Mouse (Mus musculus): ENCODE measurements at regions not wholly inside any gene's neighbourhood (a gene's known extent, or its start where the extent isn't known, plus 50 kb on each side); places are given as distances from the start of the nearest gene placed in this dataset.
"Not testable (repeated sequence)": the region's sequence is repeated elsewhere in the genome, so short reads cannot be mapped to it uniquely, and the experiment has no call there.

DNA sequence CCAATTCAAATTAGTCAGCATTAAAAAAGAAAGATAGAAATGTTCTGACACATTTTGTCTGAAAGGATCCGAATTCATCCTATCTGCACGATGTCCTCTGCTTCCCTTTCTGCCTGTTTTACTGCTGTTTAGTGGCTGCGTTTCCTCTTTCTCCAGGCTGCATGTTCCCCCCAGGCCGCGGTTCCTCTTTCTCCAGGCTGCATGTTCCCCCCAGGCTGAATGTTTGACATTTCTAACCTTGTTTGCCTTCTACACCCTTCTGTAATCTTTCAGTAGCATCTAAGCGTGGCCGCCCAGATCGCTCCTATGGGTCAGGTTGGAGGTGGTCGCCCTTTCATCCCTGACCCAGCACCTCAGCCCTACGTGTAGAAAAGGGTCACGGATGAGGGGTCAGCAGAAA is 89.6 kb upstream of the Mdm1 start:
- DNase-seq = no peak

DNA sequence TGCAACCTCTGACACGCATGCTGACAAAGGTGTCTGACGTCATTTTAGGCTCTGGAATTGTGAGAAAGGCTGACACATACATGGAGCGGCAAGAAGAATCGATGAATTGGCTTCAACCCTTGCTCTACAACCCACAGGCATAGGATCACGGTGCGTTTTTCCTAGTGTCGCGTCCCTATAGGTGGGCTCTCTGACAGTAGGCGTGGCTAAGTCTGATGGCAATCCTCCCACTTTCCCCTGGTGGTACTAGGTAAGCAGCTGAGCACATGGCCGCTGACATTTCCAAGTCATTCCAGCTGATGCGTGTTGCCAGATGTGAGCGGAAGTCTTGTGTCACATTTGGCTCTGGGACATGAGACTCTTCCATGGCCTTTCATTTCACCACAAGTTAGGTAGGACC is 89.1 kb upstream of the Mdm1 start:
- no peak for DNase-seq

DNA sequence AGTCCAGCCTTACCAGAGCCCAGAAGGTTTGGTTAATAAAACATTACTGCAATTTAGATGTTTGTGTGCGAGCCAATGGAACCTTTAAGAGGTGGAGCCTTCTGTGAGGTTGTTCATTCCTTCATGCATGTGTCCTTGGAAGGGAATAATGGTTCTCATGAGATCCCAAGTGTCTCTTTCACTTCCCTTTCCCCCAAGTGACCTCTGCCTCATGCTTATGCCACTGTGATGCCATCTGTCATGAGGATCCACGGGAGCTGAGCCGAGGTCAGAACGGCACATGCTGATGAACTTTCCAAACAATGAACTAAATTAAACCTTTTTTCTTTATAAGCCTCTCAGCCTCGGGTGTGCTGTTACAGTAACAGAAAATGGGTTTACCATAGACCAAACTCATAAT is 88.6 kb upstream of the Mdm1 start:
- DNase-seq = no peak

DNA sequence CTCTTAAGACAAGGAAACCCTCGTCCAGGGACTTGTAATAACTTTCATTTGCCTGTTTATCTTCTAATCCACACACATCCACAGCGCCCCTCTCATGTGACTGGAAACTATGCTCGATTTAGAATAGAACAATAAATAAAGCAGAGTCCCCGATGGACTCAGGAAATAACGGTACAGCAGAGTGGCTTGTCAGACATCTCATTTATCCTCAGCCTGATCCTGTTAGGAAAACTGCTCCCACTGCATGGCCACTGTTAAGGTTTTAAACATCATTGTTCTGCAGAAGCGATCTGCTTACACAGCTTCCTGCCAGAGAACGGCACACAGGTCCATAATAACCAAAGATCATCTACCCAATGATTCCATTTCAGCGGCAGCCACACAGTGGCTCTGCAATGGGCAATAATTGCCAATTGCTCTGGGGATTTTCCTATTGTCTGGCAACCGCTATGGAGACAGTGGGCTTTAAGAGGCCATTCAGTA is 84.8 kb upstream of the Mdm1 start:
- peak; percentile 47 for DNase-seq

DNA sequence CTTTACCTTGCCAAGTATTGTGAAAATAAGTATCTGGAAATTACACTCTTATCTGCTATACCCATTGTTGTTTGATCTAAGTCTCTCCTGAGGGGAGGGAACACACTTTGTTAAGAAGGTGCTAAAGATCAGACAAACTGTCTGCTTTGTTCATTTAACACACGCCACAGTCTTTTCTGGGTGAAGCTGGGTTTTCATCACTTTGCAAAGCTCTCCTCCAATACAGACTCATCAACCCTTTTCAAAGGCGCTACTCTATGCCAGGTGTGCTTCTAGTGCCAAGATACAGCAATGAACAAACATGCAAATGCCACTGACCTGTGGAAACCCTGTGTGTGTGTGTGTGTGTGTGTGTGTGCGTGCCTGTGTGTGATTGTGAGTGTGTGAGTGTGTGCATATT is 84.1 kb upstream of the Mdm1 start:
- no peak for DNase-seq

DNA sequence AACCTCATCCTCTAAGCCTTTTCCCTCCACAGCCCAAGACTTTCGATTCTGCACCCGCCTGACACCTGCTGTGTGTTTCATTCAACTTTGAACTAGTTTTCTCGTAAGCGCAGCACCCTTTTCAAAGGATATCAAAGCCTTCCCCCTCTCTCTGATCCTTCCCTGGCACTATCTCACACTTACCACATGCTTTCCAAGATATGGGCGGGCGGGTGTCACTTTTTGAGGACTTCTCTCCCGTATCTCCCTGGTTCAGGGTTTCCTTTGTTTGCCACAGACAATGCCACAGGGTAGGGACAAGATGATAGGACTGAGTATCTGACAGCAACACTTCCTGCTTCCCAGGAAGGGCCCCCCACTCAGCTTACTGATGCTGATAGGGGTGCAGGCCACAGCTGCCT is 76.8 kb upstream of the Mdm1 start:
- DNase-seq = no peak

DNA sequence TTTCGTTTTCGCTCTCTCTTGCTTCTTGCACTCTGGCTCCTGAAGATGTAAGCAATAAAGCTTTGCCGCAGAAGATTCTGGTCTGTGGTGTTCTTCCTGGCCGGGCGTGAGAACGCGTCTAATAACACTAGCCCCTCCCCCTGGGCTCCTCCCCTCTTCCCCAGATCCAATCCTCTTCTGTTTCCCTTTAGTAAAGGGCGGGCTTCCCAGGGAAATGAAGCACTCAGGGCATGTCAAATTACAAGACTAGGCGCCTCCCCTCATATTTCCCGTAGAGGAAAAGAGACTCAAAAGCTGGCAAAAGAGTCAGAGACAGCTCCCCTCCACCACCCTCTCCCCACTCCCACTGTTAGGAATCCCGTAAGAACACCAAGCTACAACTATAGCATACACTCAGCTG is 65.3 kb upstream of the Mdm1 start:
- DNase-seq = not testable (repeated sequence)

DNA sequence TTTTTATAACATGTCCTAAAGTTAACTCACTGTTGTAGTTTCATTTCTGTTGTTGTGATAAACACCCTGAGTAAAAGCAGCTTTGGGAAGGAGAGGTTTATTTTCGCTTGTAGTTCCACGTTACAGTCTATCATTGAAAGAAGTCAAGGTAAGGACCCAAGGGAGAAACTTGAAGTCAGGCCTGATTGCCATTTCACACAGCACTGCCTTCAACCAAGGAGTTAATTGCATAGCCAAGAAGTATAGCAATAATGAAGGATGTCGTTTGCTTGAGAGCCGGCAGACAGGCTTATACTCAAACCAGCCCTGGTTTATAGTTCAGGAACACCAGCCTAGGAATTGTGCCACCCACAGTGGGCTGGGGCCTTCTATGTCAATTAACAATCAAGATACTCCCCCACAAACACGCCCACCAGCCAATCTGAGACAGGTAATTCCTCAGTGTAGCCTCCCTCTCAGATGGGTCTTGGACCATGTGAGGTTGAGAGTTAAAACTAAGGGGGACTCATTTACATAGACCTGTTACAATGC is 59.9 kb upstream of the Mdm1 start:
- no peak for DNase-seq

DNA sequence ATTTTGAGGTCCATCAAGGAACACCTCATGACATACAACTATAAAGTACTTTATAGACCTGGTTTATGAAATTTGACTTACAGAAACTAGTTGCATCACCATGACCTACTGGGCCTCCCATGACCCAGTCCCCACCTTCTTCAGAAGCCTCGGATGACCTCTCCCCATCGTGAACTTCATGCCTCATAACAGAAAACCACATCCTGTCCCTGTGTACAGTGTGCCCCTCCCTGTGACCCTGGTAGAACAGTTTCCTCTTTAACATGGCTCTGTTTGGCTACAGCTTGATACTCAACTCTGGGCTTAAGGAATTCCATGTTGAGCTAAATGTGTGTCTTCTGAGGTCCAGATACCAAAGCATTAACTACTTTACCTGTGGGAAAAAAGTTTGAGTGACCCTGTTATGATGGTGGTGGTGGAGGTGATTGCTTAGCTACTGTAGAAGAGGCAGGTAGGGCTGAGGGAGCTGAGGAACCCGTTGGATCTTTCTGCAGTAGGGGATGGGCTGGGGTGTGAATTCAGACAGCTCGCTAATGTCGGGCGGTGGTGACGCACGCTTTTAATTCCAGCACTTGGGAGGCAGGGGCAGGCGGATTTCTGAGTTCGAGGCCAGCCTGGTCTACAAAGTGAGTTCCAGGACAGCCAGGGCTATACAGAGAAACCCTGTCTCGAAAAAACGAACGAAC is 58.4 kb upstream of the Mdm1 start:
- peak; percentile 14 for DNase-seq

DNA sequence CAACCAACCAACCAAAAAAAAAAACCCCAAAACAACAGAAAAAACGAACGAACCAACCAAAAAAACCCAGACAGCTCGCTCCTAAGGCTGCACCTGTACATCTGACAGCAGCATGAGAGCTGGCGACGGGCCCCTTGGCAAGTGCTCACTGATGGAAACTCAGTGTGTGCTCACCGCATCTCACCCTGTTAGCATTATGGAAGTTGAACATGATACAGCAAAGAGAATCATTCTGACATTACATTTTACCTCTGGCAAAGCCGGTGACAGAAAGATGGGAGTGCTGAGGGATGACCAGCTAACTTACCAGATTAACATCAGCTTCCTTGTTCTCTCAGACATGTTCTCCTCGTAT is 57.9 kb upstream of the Mdm1 start:
- DNase-seq = no peak

DNA sequence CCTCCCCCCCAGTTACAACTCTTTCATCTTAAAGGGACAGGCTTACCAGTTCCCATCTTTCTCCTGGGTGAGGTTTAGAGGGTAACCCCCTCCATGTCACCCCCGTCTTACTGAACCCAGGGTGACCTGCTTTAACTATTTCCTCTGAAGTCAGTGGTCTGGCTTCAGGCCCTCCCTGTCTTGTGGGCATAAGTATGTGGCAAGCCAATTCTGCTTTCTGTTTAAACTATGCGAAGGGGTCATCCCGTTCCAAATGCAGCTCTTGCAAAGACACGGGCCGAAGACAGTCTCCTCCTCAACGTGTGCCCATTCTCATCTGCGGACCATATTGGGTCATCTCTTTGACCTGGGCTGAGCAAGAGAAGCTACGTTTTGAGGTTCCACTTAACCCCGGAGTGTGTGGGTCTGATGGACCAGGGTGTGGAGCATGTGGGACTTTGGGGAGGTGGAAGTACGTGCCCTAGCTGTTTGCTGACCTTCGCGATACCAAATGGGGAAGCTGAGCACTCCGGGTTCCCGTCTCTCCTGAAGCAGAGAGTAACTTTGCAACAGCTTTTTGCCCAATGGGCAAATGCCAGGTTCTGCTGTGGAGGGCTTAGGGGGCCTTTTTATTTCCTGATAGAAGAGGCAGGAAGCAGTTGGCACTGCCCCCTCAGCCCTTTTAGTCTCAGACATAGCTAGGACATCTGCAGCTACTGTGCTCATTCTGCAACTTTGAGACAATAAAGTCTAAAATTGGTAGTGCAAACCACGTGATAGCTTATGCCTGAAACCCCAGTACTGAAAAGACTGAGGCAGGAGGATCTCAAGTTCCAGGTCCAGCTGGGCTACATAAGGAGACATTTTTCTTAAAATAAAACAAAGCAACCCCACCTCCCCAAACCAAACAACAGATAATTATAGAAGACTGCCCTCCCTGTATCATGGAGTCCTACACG is 56.3 kb upstream of the Mdm1 start:
- no peak for DNase-seq

DNA sequence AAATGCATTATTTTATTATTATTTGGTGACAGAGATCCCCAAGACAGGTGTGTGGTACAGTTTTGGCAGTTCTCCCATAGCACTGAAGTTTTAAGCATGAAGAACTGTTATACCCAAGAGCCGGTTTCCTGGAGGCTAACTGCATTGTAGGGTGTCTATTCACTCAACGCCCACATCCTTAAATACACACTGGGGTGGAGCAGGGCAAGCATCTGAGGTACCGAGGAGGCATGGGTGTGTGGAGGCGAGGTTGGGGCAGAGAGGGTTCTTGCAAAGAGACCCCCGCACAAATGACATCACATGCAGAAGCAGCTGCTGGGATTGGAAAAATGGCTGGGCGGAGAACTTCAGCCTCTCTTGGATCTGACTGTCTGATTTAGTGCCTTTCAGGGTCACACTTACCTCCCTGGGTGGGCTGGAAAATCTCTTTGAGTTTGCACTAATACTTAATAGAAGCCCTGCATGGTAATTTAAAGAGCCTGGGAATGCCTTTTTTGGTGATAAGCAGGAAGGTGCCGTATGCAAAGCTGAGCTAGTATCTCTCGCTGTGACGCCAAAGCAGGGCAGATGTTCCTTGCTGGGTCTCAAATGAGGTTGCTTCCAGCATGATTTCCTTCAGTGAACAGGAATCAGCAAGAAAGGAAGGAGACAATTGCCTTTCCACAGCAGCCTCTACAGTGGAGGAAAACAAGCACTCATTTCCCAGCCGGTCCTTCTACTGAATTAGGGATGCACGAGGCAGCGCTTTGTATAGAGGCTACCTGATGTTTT is 53.9 kb upstream of the Mdm1 start:
- DNase-seq = no peak

DNA sequence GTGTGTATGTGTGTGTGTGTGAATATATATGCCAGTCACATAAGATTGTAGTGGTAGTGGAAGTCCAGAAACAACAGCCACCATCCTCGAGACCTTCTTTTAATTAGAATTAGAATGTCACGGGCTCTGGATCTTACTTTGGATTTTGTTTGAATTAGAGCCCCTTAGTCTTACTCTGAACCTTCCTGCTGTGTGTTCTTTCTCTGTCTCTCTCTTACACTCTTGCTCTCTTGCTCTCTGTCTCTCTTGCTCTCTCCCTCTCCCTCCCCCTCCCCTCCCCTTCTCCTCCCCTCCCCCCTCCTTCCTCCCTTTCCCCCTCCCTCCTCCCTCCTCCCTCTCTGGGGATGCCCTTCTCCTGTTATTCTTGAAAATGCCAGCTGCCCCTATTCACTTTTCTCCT is 53.1 kb upstream of the Mdm1 start:
- no peak for DNase-seq

DNA sequence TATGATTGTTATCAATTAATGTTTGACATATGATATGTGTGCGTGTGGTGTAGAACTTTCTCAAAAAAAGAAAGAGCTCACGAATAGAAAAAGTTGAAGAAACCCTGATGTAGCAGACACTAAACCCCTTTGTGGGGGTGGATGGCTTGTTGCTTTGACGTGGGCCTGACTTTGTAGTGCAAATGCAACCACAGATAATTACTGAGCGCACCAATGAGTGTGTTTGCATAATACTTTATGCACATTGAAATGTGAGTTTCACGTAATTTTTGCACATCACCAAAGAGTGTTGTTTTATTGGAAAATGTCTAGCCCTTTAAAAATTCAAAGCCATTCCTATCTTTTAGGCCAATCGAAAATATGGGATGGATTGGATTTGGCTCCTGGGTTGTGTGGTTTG is 51.7 kb upstream of the Mdm1 start:
- DNase-seq = no peak

DNA sequence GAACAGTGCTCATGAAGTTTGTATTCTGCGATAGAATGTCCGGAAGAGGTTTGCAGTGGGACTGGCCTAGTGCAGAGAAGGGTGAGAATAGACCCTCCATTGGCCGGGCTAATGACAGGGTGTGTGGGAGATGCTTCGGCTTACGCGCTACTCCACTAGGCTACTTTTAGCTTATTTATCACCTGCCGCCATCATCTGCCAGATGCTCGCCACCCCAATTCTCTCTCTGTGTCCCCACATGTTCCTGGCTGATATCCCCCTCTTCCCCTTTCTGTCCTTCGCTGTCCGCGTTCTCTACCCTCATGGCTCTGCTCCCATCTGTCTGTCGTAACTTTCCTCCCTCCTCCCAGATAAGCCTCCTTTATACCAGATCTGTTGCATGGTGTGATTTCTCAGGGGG is 50.1 kb upstream of the Mdm1 start:
- no peak for DNase-seq

Measured in kidney, adult 9 months (tissue).